Mouse (Mus musculus) embryonic facial prominence, embryonic 15.5 days (tissue): Measurements from ENCODE around the gene Upb1. TPM values are rescaled to one million over a fixed set of nuclear protein-coding genes. Genes with fewer than 3 reads are reported as not detected.
"Not testable (repeated sequence)": the region's sequence is repeated elsewhere in the genome, so short reads cannot be mapped to it uniquely, and the experiment has no call there.

Source experiments
- ATAC-seq: fragments of 200-750 bp; cut with Nextera tagmentation; 2 replicates; pipeline ENCODE4 v1.8.0; 2017; ENCODE audit warnings: low read depth, moderate TSS enrichment; ENCODE audit not compliant: insufficient number of reproducible peaks, low FRiP score, low TSS enrichment
- H3K27ac ChIP-seq: fragments of 300-500 bp; sonication (generic); replicated peaks from 2 replicates; pipeline ENCODE4 v1.5.1; 2015; ENCODE audit warnings: mild to moderate bottlenecking, inconsistent platforms
- H3K27me3 ChIP-seq: fragments of 300-500 bp; sonication (generic); 2 replicates; pipeline ENCODE4 v1.6.1; 2015; ENCODE audit warnings: inconsistent platforms
- H3K36me3 ChIP-seq: fragments of 300-500 bp; sonication (generic); 2 replicates; pipeline ENCODE4 v1.6.1; 2015; ENCODE audit warnings: mild to moderate bottlenecking, inconsistent platforms
- H3K4me1 ChIP-seq: fragments of 300-500 bp; sonication (generic); 2 replicates; pipeline ENCODE4 v1.6.1; 2015; ENCODE audit warnings: inconsistent platforms
- H3K4me2 ChIP-seq: fragments of 300-500 bp; sonication (generic); replicated peaks from 2 replicates; pipeline ENCODE4 v1.6.1; 2015; ENCODE audit warnings: mild to moderate bottlenecking, inconsistent platforms
- H3K4me3 ChIP-seq: fragments of 300-500 bp; sonication (generic); replicated peaks from 2 replicates; pipeline ENCODE4 v1.5.1; 2015; ENCODE audit warnings: mild to moderate bottlenecking, inconsistent platforms
- H3K9ac ChIP-seq: fragments of 300-500 bp; sonication (generic); 2 replicates; pipeline ENCODE4 v1.6.1; 2015; ENCODE audit warnings: inconsistent platforms
- H3K9me3 ChIP-seq: fragments of 300-500 bp; sonication (generic); replicated peaks from 2 replicates; pipeline ENCODE4 v1.6.1; 2016; ENCODE audit warnings: inconsistent platforms
- WGBS: fragments of 180-500 bp; shearing (Covaris S2); methylation state at CpG from one replicate; pipeline ENCODE4 v1.1.7; 2015; 5-methylcytosine and 5-hydroxymethylcytosine counted together
- polyA plus RNA-seq: library from polyadenylated mRNA; unstranded; fragments of >200 nt; fragmentation: Nextera tagmentation; extraction: Ambion mirVana; gene quantifications from 2 replicates; pipeline ENCODE4 v1.2.1, GENCODE M21; 2015

The Upb1 gene
- polyA plus RNA-seq, 1 experiment from 2014 or later = 2.2 TPM

- Histone ChIP-seq H3K4me2 (no peak overlapping the region), H3K27me3 (no peaks in the 10 kb centered on the region), H3K36me3 (no peaks in the 10 kb centered on the region), H3K4me3 (no peak overlapping the region), H3K4me1 (no peaks in the 10 kb centered on the region), H3K9ac (no peak overlapping the region), H3K9me3 (no peaks in the 10 kb centered on the region), H3K27ac (no peak overlapping the region)
- no peak for ATAC-seq
- 45% methylated on average over 14 of the region's 14 CpGs for WGBS
Observed at GRCm38 (mm10) chr10:75396966-75397365, 3.9 kb upstream of the Upb1 start.

- Histone ChIP-seq H3K4me2 (no peak overlapping the region), H3K4me3 (no peak overlapping the region), H3K27me3 (no peaks in the 10 kb centered on the region), H3K4me1 (peaks cover 4% of the 10 kb centered on the region; the same call in 1 of the 2 replicates), H3K36me3 (no peaks in the 10 kb centered on the region), H3K9ac (no peak overlapping the region), H3K9me3 (no peaks in the 10 kb centered on the region), H3K27ac (no peak overlapping the region)
- no peak for ATAC-seq
- 87% methylated on average over 8 of the region's 8 CpGs for WGBS
Observed at GRCm38 (mm10) chr10:75405916-75406315, 5.0 kb downstream of the Upb1 start.

GRCm38 (mm10) chr10:75406755-75407154 is 5.8 kb downstream of the Upb1 start:
- peak; percentile 63; the same call in 1 of the 2 replicates for ATAC-seq
- WGBS = 42% methylated on average over 13 of the region's 13 CpGs
- H3K4me3 ChIP-seq = 0 out of 2 replicates have a peak overlapping the region, but pooled peaks have one; percentile 7

GRCm38 (mm10) chr10:75407741-75408140 is 6.8 kb downstream of the Upb1 start:
- no peak overlapping the region for H3K9ac ChIP-seq
- no peak overlapping the region for H3K4me3 ChIP-seq
- no peak overlapping the region for H3K27ac ChIP-seq
- H3K27me3 ChIP-seq = no peaks in the 10 kb centered on the region
- no peaks in the 10 kb centered on the region for H3K9me3 ChIP-seq
- no peak overlapping the region for H3K4me2 ChIP-seq
- 68% methylated on average over 4 of the region's 4 CpGs for WGBS
- ATAC-seq = no peak
- H3K4me1 ChIP-seq = peaks cover 10% of the 10 kb centered on the region
- H3K36me3 ChIP-seq = no peaks in the 10 kb centered on the region

More at GRCm38 (mm10) chr10:75406755-75407154, 5.8 kb downstream of the Upb1 start:
- Histone ChIP-seq H3K27ac (no peak overlapping the region), H3K4me1 (peaks cover 4% of the 10 kb centered on the region; the same call in 1 of the 2 replicates), H3K9ac (no peak overlapping the region), H3K36me3 (no peaks in the 10 kb centered on the region), H3K9me3 (no peaks in the 10 kb centered on the region), H3K27me3 (no peaks in the 10 kb centered on the region), H3K4me2 (peak overlapping the region; percentile 24; the same call in 1 of the 2 replicates)

- H3K4me2 ChIP-seq, H3K9ac ChIP-seq, H3K36me3 ChIP-seq, ATAC-seq, H3K4me3 ChIP-seq, H3K27me3 ChIP-seq, H3K27ac ChIP-seq, H3K9me3 ChIP-seq: not testable (repeated sequence)
- 40% methylated on average over 10 of the region's 10 CpGs for WGBS
- peaks cover 11% of the 10 kb centered on the region for H3K4me1 ChIP-seq
Observed at GRCm38 (mm10) chr10:75411343-75412113, 10.6 kb downstream of the Upb1 start.

GRCm38 (mm10) chr10:75412114-75413103 is 11.5 kb downstream of the Upb1 start:
- peaks cover 7% of the 10 kb centered on the region; the same call in 1 of the 2 replicates for H3K4me1 ChIP-seq
- H3K4me3 ChIP-seq = no peak overlapping the region
- H3K4me2 ChIP-seq = peak overlapping the region; percentile 28
- H3K9ac ChIP-seq = no peak overlapping the region
- 47% methylated on average over 27 of the region's 27 CpGs for WGBS
- no peaks in the 10 kb centered on the region for H3K27me3 ChIP-seq
- no peaks in the 10 kb centered on the region for H3K36me3 ChIP-seq
- H3K27ac ChIP-seq = no peak overlapping the region
- ATAC-seq = no peak
- no peaks in the 10 kb centered on the region for H3K9me3 ChIP-seq

- Histone ChIP-seq H3K9me3 (no peaks in the 10 kb centered on the region), H3K4me2 (no peak overlapping the region), H3K9ac (no peak overlapping the region), H3K4me3 (no peak overlapping the region), H3K27ac (no peak overlapping the region), H3K4me1 (peaks cover 7% of the 10 kb centered on the region; the same call in 1 of the 2 replicates), H3K27me3 (no peaks in the 10 kb centered on the region), H3K36me3 (no peaks in the 10 kb centered on the region)
- no peak for ATAC-seq
- 75% methylated on average over 7 of the region's 7 CpGs for WGBS
Observed at GRCm38 (mm10) chr10:75414925-75415324, 14.0 kb downstream of the Upb1 start.

- ATAC-seq = no peak
- H3K9ac ChIP-seq = no peak overlapping the region
- 0 out of 2 replicates have a peak, but pooled peaks cover 3% of the 10 kb centered on the region for H3K4me1 ChIP-seq
- no peak overlapping the region for H3K4me2 ChIP-seq
- H3K9me3 ChIP-seq = no peaks in the 10 kb centered on the region
- H3K4me3 ChIP-seq = no peak overlapping the region
- no peaks in the 10 kb centered on the region for H3K36me3 ChIP-seq
- no peak overlapping the region for H3K27ac ChIP-seq
- H3K27me3 ChIP-seq = no peaks in the 10 kb centered on the region
- 87% methylated on average over 8 of the region's 8 CpGs for WGBS
Observed at GRCm38 (mm10) chr10:75417363-75418042, 16.6 kb downstream of the Upb1 start.

GRCm38 (mm10) chr10:75418747-75419146 is 17.8 kb downstream of the Upb1 start:
- Histone ChIP-seq H3K9ac (no peak overlapping the region), H3K27me3 (no peaks in the 10 kb centered on the region), H3K4me2 (no peak overlapping the region), H3K4me3 (no peak overlapping the region), H3K27ac (no peak overlapping the region), H3K9me3 (no peaks in the 10 kb centered on the region), H3K4me1 (no peaks in the 10 kb centered on the region), H3K36me3 (no peaks in the 10 kb centered on the region)
- WGBS = 49% methylated on average over 4 of the region's 4 CpGs
- no peak for ATAC-seq

- Histone ChIP-seq H3K4me1 (no peaks in the 10 kb centered on the region), H3K4me2 (no peak overlapping the region), H3K36me3 (no peaks in the 10 kb centered on the region), H3K9me3 (no peaks in the 10 kb centered on the region), H3K27ac (no peak overlapping the region), H3K4me3 (no peak overlapping the region), H3K9ac (no peak overlapping the region), H3K27me3 (no peaks in the 10 kb centered on the region)
- WGBS = 82% methylated on average over 10 of the region's 10 CpGs
- no peak for ATAC-seq
Observed at GRCm38 (mm10) chr10:75424498-75424901, 23.6 kb downstream of the Upb1 start.
